In genomic region chr9:119357331-119358057, GRCm38 (mm10) we compare ENCODE assay signal across 1 mouse cellular context.
TF ChIP-seq lines count a peak whose summit lies in the region.

TSS of gene Xylb (plus strand) at chr9:119357381.

TF ChIP-seq in CH12.LX, 34 proteins besides CTCF, POLR2A, EP300 and RAD21 (continued from another document):
- no peak for TF ChIP-seq RCOR1 (conservative IDR thresholded peaks at IDR 0.05; ENCODE audit: low read depth, low read length)
- TF ChIP-seq ETS1 (conservative IDR thresholded peaks at IDR 0.05; ENCODE audit: low read depth, low read length): no peak; the same call in 1 of the 2 replicates
- no peak for TF ChIP-seq ZKSCAN1 (IDR thresholded peaks at IDR 0.05; ENCODE audit: borderline replicate concordance, low read depth, low read length)
- peak; percentile 78 for TF ChIP-seq SMC3 (IDR thresholded peaks at IDR 0.05; ENCODE audit: low read depth, low read length)
- peak; percentile 79; the same call in 1 of the 2 replicates for TF ChIP-seq MYC (IDR thresholded peaks at IDR 0.05; ENCODE audit: low read depth, low read length)
- no peak for TF ChIP-seq TBP (conservative IDR thresholded peaks at IDR 0.05; ENCODE audit: low read depth, low read length)
- TF ChIP-seq ELF1 (IDR thresholded peaks at IDR 0.05; ENCODE audit: low read depth, low read length): peak; percentile 45; the same call in 1 of the 2 replicates
- peak; percentile 74; the same call in 1 of the 2 replicates for TF ChIP-seq IRF4 (IDR thresholded peaks at IDR 0.05; ENCODE audit: low read depth, low read length)
- peak; percentile 48 for TF ChIP-seq HCFC1 (IDR thresholded peaks at IDR 0.05; ENCODE audit: low read depth, low read length)
- peak; percentile 95 for TF ChIP-seq MXI1 (IDR thresholded peaks at IDR 0.05; ENCODE audit: low read depth, low read length)
- peak; percentile 34; the same call in 1 of the 2 replicates for TF ChIP-seq USF2 (conservative IDR thresholded peaks at IDR 0.05; ENCODE audit: low read depth, low read length)
- no peak for TF ChIP-seq PAX5 (IDR thresholded peaks at IDR 0.05; ENCODE audit: low read length)
- peak; percentile 64 for TF ChIP-seq USF1 (IDR thresholded peaks at IDR 0.05; ENCODE audit: low read depth, low read length)
- TF ChIP-seq ZC3H11A (IDR thresholded peaks at IDR 0.05; ENCODE audit: low read depth, low read length): no peak
- no peak for TF ChIP-seq JUN (IDR thresholded peaks at IDR 0.05; ENCODE audit: insufficient read depth, low read depth, low read length)
- TF ChIP-seq NELFE (IDR thresholded peaks at IDR 0.05; ENCODE audit: low read depth, low read length): peak; percentile 69
- TF ChIP-seq MEF2A (IDR thresholded peaks at IDR 0.05; ENCODE audit: borderline replicate concordance, low read depth, low read length): peak; percentile 55; the same call in 1 of the 2 replicates
- TF ChIP-seq BHLHE40 (IDR thresholded peaks at IDR 0.05; ENCODE audit: low read depth, low read length): peak; percentile 70
- peak; percentile 71; the same call in 1 of the 2 replicates for TF ChIP-seq SIN3A (IDR thresholded peaks at IDR 0.05; ENCODE audit: low read length)
- peak; percentile 89 for TF ChIP-seq MAX (IDR thresholded peaks at IDR 0.05; ENCODE audit: low read length)
- TF ChIP-seq CHD1 (IDR thresholded peaks at IDR 0.05; ENCODE audit: low read depth, low read length): no peak
- no peak for TF ChIP-seq JUND (conservative IDR thresholded peaks at IDR 0.05; ENCODE audit: low read depth, low read length)
